Mouse (Mus musculus): Measurements from ENCODE around the gene 6030468B19Rik. TPM values are rescaled to one million over a fixed set of nuclear protein-coding genes. Genes with fewer than 3 reads are reported as not detected.
"Not testable (repeated sequence)": the region's sequence is repeated elsewhere in the genome, so short reads cannot be mapped to it uniquely, and the experiment has no call there.

The 6030468B19Rik gene
- polyA plus RNA-seq, 1 experiment from 2014 or later: not detected

DNA sequence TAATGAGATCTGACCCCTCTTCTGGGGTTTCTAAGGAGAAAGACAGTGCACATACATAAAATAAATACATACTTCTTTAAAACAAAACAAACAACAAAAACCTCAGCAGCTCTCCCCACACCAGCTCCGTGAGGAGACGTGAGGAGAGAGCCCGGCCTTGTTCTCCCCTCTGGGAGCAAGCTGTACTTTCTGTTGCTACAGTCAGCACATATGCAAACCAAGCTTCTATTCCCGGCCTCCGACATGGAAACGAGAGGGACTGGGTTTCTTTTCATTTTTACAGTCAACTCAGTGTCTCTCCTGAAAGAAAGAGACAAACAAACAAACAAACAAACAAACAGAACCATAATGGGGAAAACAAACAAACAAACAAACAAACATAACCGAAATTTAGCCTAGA is 2.6 kb downstream of the 6030468B19Rik start:
- DNase-seq (ENCODE audit: low read depth, low spot score): no peak
- ATAC-seq: no peak
- ChIA-PET CTCF (no interaction called here), POLR2A (no interaction called here)
- no peak for TF ChIP-seq CTCF (IDR thresholded peaks at IDR 0.05)
- no peaks in the 10 kb centered on the region for H3K27me3 ChIP-seq
- in situ Hi-C loops (cut with MboI; ENCODE audit: low pct_unique_long_range_greater_than_20kb): no loop called here

DNA sequence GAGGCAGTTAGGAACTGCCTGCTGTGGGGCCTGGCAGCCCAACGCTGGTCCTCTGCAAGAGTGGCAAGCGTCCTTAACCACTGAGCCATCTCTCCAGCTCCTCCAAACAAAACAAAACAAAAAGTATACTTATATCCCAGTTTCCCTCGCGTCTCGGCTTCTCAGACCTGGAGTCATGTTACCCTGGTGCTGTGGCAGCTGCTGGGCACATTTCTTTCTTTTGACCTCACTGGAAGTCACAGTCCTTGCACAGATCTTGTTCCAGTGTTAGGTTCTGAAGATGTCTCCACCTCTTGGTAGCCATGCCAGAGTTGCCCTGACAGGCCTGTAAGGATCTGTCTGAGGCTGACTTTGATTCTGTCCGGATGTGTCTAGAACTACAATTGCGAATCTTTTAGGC is 4.2 kb downstream of the 6030468B19Rik start:
- no peak for ATAC-seq
- TF ChIP-seq CTCF (IDR thresholded peaks at IDR 0.05): no peak
- ChIA-PET POLR2A (no interaction called here), CTCF (no interaction called here)
- DNase-seq (ENCODE audit: low read depth, low spot score): no peak
- in situ Hi-C loops (cut with MboI; ENCODE audit: low pct_unique_long_range_greater_than_20kb): no loop called here
- H3K27me3 ChIP-seq: no peaks in the 10 kb centered on the region

DNA sequence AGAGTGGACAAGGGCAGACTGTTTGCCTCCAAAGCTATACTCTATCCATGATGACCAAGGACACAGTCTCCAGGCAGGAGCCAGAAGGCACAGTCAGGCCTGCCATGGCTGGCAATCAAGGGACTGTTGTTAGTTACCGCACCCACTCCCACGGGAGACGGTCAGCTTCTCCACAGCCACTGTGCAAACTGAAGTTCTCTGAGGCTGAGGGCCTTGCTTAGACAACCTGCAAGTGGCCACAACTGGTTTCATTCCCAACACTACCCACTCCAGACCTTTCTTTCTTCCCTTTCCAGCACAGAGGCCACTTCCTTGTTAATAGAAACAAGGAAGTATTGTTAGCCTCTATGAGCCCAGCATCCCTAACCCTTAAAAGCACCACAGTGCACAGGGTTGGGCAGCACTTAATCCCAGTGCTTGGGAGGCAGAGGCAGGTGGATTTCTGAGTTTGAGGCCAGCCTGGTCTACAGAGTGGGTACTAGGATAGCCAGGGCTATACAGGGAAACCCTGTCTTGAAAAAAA is 5.8 kb downstream of the 6030468B19Rik start:
- no peaks in the 10 kb centered on the region for H3K27me3 ChIP-seq
- ChIA-PET CTCF (no interaction called here), POLR2A (no interaction called here)
- ATAC-seq (no peak), DNase-seq (ENCODE audit: low read depth, low spot score) (no peak)
- no peak for TF ChIP-seq CTCF (IDR thresholded peaks at IDR 0.05)
- in situ Hi-C loops (cut with MboI; ENCODE audit: low pct_unique_long_range_greater_than_20kb): no loop called here

DNA sequence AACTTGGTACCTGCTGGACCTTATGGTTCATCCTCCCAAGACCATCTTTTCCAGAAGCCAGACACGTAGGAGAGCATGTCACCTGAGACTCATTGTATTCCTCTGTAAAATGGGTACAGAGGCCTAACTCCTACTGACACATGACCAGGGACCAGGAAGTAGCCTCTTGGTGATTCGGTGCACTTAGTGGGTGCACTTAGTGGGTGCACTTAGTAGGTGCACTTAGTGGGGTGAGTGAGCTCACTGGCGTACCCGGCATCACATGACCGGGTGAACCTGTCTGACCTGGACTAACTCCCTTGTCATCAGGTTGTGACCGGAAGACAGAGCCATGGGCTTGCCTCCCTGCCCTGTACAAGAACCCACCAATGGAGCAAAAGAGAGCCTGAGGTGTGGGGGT is 9.3 kb downstream of the 6030468B19Rik start:
- no peak for TF ChIP-seq CTCF (IDR thresholded peaks at IDR 0.05)
- ChIA-PET POLR2A (no interaction called here), CTCF (interaction anchor here (2.3 kb wide), 1 partner anchor 17 kb away, joined by 7 read pairs; no protein-coding TSS in a partner anchor)
- ATAC-seq (no peak), DNase-seq (ENCODE audit: low read depth, low spot score) (no peak)
- in situ Hi-C loops (cut with MboI; ENCODE audit: low pct_unique_long_range_greater_than_20kb): no loop called here
- no peaks in the 10 kb centered on the region for H3K27me3 ChIP-seq

DNA sequence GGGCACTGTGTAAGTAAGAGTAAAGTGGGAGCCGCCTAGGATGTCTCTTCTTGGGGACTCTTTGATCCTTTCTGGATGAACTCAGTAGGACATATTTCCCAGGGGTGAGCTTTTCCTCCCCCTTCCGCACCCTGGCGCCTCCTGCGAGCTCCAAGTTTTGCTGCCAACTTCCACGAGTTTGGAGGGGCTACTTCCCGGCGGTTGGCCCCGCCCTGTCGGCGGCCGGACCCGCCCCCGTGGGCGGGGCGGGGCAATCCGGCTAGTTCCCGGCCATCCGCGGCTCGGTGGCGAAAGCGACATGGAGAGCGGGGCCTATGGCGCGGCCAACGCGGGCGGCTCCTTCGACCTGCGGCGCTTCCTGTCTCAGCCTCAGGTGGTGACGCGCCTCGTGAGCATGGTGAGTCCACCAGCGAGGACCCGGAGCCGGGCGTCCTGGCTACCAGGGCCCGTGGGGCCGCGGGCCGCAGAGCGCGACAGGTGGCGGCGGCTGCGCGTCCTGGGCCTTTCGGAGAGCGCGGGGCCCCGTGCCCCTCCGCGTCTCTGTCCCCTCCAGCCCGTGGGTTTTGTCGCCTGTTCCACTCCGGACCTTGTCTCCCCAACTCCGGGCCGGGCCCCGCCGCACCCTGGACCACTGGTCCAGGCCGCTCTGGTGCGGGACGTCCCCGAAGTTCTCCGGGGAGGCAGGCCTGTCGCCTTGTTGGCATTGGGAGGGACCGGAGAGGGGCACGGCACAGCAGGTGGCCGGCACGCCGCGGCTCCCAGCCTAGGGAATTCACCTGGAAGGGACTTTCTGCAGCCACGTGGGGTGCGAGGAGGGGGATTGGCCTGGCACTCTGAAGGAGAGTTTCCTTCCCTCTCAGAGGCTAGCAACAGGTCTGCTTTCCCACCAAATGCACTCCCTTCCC is 12.2 kb downstream of the 6030468B19Rik start, which contains the start of the genes Gm20708 and Syngr2:
Gene Gm20708 (plus strand): TSS at position 262 of the 905 bp plus-strand sequence.
Gene Syngr2 (plus strand): TSS at position 262 of the 905 bp plus-strand sequence.
- in situ Hi-C loops (cut with MboI; ENCODE audit: low pct_unique_long_range_greater_than_20kb): no loop called here
- peak; percentile 13 for ATAC-seq
- no peak for DNase-seq (ENCODE audit: low read depth, low spot score)
- POLR2A ChIA-PET: interaction anchor here (0.7 to 1.4 kb wide), 4 partner anchors 9 to 20 kb away, joined by 3 to 6 read pairs (median 4); no protein-coding TSS in a partner anchor
- TF ChIP-seq CTCF (IDR thresholded peaks at IDR 0.05): no peak
- H3K27me3 ChIP-seq: no peaks in the 10 kb centered on the region
- CTCF ChIA-PET: interaction anchor here (1.1 to 1.3 kb wide), 2 partner anchors 20 to 100 kb away, joined by 3 to 5 read pairs; no protein-coding TSS in a partner anchor

DNA sequence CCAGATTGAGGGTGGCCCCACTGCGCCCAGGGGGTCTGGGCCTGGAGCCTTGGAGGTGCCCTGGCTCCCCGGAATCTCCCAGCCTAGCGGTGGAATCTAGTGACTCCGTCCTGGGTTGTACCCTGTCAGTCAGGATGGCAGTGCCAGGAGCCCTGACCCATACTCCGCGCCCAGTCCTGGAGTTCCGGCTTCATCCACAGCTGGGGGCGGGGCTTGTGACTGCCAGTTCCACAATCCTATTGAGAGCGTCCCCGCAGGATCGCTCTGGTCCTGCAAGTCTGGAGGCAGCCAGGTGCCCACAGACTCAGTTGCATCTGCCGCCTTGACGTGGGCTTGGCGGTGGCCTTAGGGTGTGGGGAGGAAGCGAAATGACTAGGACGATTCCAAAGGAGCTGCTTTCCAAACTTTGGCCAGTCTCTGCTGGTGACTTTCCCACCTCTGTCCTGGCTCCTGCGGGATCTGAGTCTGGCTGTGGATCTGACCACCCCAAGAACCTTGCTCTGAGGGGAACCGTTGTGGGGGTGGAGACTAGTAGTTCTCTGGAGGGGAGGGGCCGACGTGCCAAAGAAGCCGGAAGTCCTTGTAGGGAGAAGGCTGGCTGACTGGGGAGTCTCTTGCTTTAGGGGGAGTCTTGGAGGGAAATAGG is 13.1 kb downstream of the 6030468B19Rik start:
- peak; percentile 74 for ATAC-seq
- no peak for DNase-seq (ENCODE audit: low read depth, low spot score)
- TF ChIP-seq CTCF (IDR thresholded peaks at IDR 0.05): no peak
- in situ Hi-C loops (cut with MboI; ENCODE audit: low pct_unique_long_range_greater_than_20kb): no loop called here
- ChIA-PET POLR2A (interaction anchor here (0.8 to 1.4 kb wide), 3 partner anchors 9 to 21 kb away, joined by 3 to 6 read pairs (median 4); no protein-coding TSS in a partner anchor), CTCF (no interaction called here)
- H3K27me3 ChIP-seq: no peaks in the 10 kb centered on the region

DNA sequence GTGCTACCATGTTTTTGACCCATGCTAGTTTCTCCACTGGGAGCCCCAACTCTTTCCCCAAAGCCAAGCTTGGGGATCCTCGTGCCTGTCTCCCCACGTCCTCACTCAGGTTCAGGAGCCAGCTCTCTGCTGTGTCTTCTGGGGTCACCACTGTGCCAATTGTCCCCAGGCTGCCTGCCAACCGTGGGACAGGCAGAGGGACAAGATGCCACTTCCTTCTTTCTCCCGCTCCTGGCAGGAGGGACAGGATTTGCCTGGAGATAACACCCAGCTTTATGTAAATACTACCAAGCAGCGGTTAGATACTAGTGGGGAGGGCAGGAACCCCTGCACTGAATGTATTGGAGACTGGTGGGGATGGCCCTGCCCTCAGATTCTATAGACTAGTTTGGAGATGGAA is 16.4 kb downstream of the 6030468B19Rik start:
- CTCF ChIA-PET: interaction anchor here (1.0 to 2.0 kb wide), 3 partner anchors 9 to 23 kb away, joined by 4 to 8 read pairs (median 5); partner anchors contain the start of genes Afmid and Tk1
- in situ Hi-C loops (cut with MboI; ENCODE audit: low pct_unique_long_range_greater_than_20kb): no loop called here
- no peak for DNase-seq (ENCODE audit: low read depth, low spot score)
- no peaks in the 10 kb centered on the region for H3K27me3 ChIP-seq
- ATAC-seq: no peak
- POLR2A ChIA-PET: no interaction called here
- no peak for TF ChIP-seq CTCF (IDR thresholded peaks at IDR 0.05)

DNA sequence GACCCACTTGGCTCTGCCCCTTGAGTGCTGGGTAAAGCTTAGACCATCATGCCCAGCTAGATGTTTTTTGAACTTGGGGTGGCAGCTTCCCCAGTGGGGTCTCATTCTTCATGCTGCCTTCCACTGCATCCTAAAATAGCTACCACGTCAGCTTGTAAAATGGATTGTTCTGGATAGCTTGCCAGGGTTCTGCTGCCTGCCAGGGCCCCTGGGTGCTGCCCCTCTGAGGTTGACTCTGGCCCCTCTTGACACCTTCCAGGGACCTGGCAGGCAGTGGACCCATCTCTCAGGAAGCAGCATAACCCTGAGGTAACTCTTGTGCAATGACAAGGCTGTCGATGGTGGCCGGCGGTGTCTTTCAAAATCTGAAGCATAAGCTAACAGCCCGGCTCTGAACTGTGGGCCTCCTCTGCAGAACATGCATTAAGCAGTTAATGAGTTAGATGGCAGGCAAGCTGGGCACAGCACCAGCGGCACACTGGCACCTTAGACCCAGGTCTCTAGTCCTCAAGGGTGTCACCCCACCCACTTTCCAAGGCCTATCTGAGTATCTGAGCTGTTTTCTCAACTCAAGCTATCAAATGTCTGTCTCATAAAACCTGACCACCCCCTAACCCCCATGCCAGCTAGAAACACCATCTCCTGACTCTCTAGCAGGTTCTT is 17.4 kb downstream of the 6030468B19Rik start:
- ChIA-PET CTCF (interaction anchor here (1.9 to 2.0 kb wide), 2 partner anchors 10 to 24 kb away, joined by 5 to 8 read pairs; partner anchors contain the start of genes Afmid and Tk1), POLR2A (no interaction called here)
- no peak for TF ChIP-seq CTCF (IDR thresholded peaks at IDR 0.05)
- in situ Hi-C loops (cut with MboI; ENCODE audit: low pct_unique_long_range_greater_than_20kb): no loop called here
- H3K27me3 ChIP-seq: no peaks in the 10 kb centered on the region
- ATAC-seq (no peak), DNase-seq (ENCODE audit: low read depth, low spot score) (no peak)

DNA sequence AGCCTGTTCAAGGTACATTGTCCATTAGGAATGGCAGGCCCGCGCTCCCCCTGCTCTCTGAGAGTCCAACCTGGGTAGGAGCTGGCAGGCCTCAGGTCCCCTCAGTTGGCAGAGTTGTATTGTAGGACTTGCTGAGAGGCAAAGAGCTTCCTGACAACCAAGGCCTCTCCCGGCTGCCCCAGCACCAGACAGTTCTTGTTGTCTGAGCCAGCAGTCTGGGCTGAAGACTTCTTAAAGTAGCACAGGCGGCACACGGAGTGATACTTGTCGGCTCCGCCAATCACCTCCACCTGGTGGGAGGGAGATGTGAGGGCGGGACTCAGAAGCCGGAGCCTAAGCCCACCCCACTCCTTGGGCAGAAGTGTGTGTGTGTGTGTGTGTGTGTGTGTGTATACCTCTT is 18.4 kb downstream of the 6030468B19Rik start:
- in situ Hi-C loops (cut with MboI; ENCODE audit: low pct_unique_long_range_greater_than_20kb); CTCF ChIA-PET; POLR2A ChIA-PET; H3K27me3 ChIP-seq; ATAC-seq; DNase-seq (ENCODE audit: low read depth, low spot score): not testable (repeated sequence)

DNA sequence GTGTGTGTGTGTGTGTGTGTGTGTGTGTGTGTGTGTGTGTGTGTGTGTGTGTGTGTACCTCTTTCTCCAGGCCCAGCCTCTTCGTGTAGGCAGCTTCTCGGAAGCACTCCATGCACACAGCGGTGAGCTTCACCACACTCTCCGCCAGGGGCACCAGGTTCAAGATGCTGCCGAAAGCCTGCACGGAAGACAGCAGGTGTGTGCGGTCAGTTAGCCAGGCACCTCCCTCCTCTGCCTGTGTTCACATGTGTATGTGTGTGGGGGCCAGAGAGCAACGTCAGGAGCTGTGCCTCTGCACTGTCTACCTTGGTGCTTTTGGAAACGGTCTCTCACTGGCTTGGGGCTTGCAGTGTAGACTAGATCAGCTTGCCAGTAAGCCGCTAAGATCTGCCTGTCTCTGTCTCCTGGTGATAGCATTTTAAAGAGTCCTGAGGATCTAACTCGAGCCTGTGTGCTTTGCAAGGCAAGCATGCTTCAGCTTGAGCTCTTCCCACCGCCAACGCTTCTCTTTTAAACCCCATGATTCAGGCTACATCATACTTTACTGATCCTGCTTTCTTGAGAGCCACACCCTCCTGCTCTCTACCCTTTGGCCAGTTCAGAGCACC is 19.0 kb downstream of the 6030468B19Rik start:
- TF ChIP-seq CTCF (IDR thresholded peaks at IDR 0.05): no peak
- no peaks in the 10 kb centered on the region for H3K27me3 ChIP-seq
- CTCF ChIA-PET: interaction anchor here (1.3 to 2.8 kb wide), 2 partner anchors 26 to 107 kb away, joined by 3 to 13 read pairs; no protein-coding TSS in a partner anchor
- POLR2A ChIA-PET: no interaction called here
- DNase-seq (ENCODE audit: low read depth, low spot score) (no peak), ATAC-seq (no peak)
- in situ Hi-C loops (cut with MboI; ENCODE audit: low pct_unique_long_range_greater_than_20kb): no loop called here
